Mouse (Mus musculus) small intestine, adult 2 months (tissue): Measurements from ENCODE around the gene Ush2a.

Source experiments
- CTCF ChIP-seq: fragments of 200-500 bp; IDR thresholded peaks from 2 replicates; pipeline ENCODE4 v1.5.1; 2012; ENCODE audit warnings: low read depth, mild to moderate bottlenecking, control low read depth, inconsistent platforms, low read length, moderate library complexity, mixed read lengths; ENCODE audit not compliant: insufficient replicate concordance, insufficient read length; ENCODE audit errors: extremely low read depth
- POLR2A ChIP-seq: fragments of 200-500 bp; IDR thresholded peaks from 2 replicates; pipeline ENCODE4 v1.6.1; 2012; ENCODE audit warnings: low read depth, mild to moderate bottlenecking, control low read depth, inconsistent platforms, low read length, moderate library complexity

- TF ChIP-seq CTCF = no peak
- TF ChIP-seq POLR2A = no peak
These were observed 642.3 kb downstream of the Ush2a start for GRCm38 (mm10) chr1:188904091-188904490.
